Mouse (Mus musculus): Measurements from ENCODE around the gene Vapb. TPM values are rescaled to one million over a fixed set of nuclear protein-coding genes. Genes with fewer than 3 reads are reported as not detected.
"Not testable (repeated sequence)": the region's sequence is repeated elsewhere in the genome, so short reads cannot be mapped to it uniquely, and the experiment has no call there.

Gene Vapb
- total RNA-seq (2018; cell fraction: chromatin; rRNA removed), result 10 to 100 TPM in 24 of 26 experiments, 1 to 10 TPM in 2; 6.5 to 60.3 (median 26.5) TPM
- 100 to 1,000 TPM in 25 of 26 experiments, 10 to 100 TPM in 1; 98.5 to 199 (median 142) TPM for total RNA-seq (2018; cell fraction: cytosol; rRNA removed)
- total RNA-seq (2018; cell fraction: nucleus; rRNA removed), result 10 to 100 TPM; 15.2 to 69.7 (median 42.8) TPM
- polyA plus RNA-seq (2018), result 106 to 251 TPM (median 119 TPM) in 3 replicates

DNA sequence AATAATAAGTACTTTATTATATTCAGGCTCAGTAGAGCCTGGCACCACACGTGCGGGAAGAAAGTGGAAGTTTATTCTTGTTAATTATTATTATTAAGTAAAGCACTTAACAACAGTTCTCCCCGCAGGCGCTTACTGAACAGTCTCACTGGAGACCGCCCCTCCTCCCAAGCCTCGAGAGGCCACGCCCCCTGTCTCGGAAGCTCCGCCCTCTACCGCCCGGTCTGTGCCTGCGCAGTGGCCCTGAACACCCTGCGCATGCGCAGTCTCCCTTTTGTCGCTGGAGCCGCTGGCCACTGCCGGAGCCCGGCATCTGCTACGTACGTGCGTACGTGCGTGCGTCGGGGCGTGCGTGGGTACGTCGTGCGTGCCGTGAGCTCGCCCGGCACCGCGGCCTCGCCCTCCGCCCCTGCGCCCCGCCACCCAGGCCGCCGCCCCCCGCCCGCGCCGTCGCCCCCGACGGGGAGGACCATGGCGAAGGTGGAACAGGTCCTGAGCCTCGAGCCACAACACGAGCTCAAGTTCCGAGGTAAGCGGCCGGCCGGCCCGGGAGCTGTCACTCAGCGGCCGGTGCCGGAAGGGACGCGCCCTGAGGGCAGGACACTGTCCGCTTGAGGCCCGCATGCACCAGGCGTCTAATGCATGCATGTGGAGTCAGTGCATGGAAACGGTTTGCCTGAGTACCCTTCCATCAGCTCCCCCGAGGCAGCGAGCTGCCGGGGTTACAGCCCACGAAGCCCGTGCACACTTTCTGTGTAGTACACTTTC lies at the start of gene Vapb:
Vapb (plus strand) TSS at position 290 of the 768 bp plus-strand sequence.
- Histone ChIP-seq H3K36me3 (ENCODE audit: inconsistent target) (no peaks in the 10 kb centered on the region), H3K4me3 (ENCODE audit: inconsistent target) (peak within 1 kb of the TSS; percentile 87), H3K79me2 (ENCODE audit: inconsistent target) (peaks cover 48% of the 10 kb centered on the region), H3K27ac (peak within 1 kb of the TSS; percentile 76)
- WGBS (ENCODE audit: missing documents), result 1% methylated on average over 70 of the region's 70 CpGs

DNA sequence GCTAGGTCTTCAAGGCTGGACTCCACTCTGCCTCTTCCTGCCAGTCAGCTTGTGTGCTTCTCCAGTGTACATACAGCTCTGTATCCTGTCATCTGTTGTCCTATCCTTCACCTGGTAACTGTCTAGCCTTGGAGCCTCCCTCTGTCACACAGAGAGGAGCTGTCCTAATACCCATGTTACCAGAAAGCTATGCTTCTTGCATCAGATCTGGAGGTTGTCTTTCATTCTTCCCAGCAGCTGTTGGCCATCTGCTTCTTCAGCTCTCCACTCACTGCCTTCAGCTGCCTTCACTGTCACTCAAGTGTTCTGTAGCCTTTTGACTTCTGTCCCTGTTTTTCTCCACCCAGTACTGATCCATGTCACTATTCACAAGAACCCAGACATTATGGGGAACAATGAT lies 47.5 kb upstream of the Vapb start:
- peaks cover 87% of the 10 kb centered on the region for H3K79me2 ChIP-seq (ENCODE audit: inconsistent target)
- peaks cover 47% of the 10 kb centered on the region for H3K36me3 ChIP-seq (ENCODE audit: inconsistent target)
- no peak overlapping the region for H3K4me3 ChIP-seq (ENCODE audit: inconsistent target)
- no peak overlapping the region for H3K27ac ChIP-seq

GRCm38 (mm10) chr2:173691748-173692147 lies 45.6 kb upstream of the Vapb start:
- WGBS (ENCODE audit: missing documents), result 92% methylated on average over 6 of the region's 6 CpGs
- Histone ChIP-seq H3K79me2 (ENCODE audit: inconsistent target) (peaks cover 77% of the 10 kb centered on the region), H3K36me3 (ENCODE audit: inconsistent target) (peaks cover 62% of the 10 kb centered on the region), H3K4me3 (ENCODE audit: inconsistent target) (no peak overlapping the region), H3K27ac (no peak overlapping the region)

- H3K36me3 ChIP-seq (ENCODE audit: inconsistent target), result peaks cover 70% of the 10 kb centered on the region
- H3K79me2 ChIP-seq (ENCODE audit: inconsistent target), result peaks cover 67% of the 10 kb centered on the region
- no peak overlapping the region for H3K4me3 ChIP-seq (ENCODE audit: inconsistent target)
- no peak overlapping the region for H3K27ac ChIP-seq
- 80% methylated on average over 2 of the region's 2 CpGs for WGBS (ENCODE audit: missing documents)
Measured at GRCm38 (mm10) chr2:173692693-173693092, 44.6 kb upstream of the Vapb start.

- 86% methylated on average over 3 of the region's 3 CpGs for WGBS (ENCODE audit: missing documents)
- Histone ChIP-seq H3K36me3 (ENCODE audit: inconsistent target) (peaks cover 84% of the 10 kb centered on the region), H3K79me2 (ENCODE audit: inconsistent target) (peaks cover 6% of the 10 kb centered on the region), H3K4me3 (ENCODE audit: inconsistent target) (no peak overlapping the region), H3K27ac (no peak overlapping the region)
Measured at GRCm38 (mm10) chr2:173698850-173699249, 38.5 kb upstream of the Vapb start.

DNA sequence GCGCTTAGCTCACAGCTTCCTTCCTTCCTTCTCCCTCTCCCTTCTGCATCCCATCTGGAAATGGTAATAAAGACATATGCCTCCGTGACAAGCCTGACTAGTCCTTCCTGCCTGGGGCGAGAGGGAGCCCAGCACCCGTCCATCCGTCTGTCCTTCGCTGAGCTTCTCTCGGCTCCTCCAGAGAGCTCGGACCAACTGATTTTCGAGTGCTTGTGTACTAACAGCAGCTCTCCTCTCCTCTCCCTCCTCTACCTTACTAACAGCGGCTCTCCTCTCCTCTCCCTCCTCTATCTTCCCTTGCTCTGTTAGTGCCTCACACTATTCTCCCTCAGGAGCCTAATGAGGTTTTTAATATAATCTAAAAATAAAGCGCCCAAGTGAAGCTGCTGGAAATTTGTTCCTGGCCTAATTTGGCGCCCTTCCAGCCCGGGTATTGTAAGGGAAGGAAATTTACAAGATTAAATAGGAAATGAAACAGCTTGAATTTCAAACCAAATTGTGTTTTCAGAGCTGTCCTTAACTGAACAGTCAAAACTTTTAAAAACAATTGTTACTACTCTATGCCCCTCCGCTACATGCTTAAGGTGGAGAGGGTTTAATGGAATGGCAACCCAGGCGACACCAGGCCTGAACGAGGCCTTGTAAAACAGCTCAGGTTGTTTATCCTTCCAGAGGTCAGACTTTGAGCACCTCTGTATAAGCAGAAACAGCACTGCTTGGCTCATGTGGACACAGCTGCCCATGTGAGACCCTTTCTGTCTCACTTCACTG lies 35.0 kb upstream of the Vapb start:
- 57% methylated on average over 16 of the region's 16 CpGs for WGBS (ENCODE audit: missing documents)
- H3K36me3 ChIP-seq (ENCODE audit: inconsistent target), result peaks cover 77% of the 10 kb centered on the region
- no peaks in the 10 kb centered on the region for H3K79me2 ChIP-seq (ENCODE audit: inconsistent target)
- H3K4me3 ChIP-seq (ENCODE audit: inconsistent target), result no peak overlapping the region
- 0 out of 2 replicates have a peak overlapping the region, but pooled peaks have one; percentile 1 for H3K27ac ChIP-seq

DNA sequence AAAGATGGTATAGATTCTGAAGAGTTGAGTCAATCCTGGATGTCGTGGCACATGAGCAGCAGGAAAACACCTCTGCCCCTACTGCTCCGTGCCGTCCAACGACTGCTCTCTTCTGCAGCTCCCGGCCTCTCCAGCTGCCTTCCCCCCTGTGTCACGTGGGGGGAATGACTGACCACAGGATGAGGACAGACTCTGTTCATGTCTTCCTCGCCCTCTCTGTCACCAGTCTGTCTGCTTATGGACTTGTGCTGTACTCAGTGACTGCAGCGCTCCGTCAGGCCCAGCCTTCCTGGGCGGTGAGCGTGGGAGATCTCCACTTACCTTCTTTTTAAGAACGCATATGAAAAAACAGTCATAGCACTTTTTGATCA lies 34.5 kb upstream of the Vapb start:
- H3K79me2 ChIP-seq (ENCODE audit: inconsistent target), result no peaks in the 10 kb centered on the region
- 0 out of 2 replicates have a peak overlapping the region, but pooled peaks have one; percentile 1 for H3K27ac ChIP-seq
- 84% methylated on average over 12 of the region's 12 CpGs for WGBS (ENCODE audit: missing documents)
- H3K4me3 ChIP-seq (ENCODE audit: inconsistent target), result no peak overlapping the region
- H3K36me3 ChIP-seq (ENCODE audit: inconsistent target), result peaks cover 72% of the 10 kb centered on the region

DNA sequence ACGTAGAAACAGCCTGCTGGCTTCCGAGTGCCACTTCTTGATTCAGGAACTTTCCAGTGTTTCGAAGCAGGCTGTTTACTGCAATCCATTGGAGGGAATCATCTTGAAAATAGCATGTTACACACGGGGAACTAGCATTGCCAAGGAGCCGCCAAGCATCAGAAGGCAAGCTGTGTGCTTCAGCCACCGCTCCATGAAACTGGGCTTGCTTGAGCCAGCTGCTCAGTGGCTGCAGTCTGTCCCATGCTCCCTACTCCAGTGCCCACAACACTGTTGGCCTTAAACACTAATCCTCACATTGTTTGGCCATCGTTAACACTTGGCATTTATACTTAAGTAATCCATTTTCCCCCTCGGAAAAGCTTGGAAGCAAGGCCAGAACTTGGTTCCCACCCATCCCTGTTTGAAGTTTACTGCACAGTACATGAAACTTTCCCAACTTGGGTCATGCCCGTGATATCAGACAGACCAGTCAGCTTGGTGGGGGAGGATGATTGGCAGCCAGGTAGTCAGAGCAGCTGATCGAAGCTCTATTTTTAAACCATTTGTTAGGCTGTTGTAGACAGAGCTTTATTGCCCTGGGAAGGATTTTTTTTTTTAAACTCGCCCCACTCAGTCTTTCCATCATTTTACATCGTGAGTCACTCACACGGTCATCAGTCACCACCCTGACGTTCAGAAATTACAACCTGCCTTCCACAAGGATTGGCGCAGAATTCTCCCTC lies 31.3 kb upstream of the Vapb start:
- WGBS (ENCODE audit: missing documents), result 96% methylated on average over 15 of the region's 15 CpGs
- Histone ChIP-seq H3K4me3 (ENCODE audit: inconsistent target) (no peak overlapping the region), H3K36me3 (ENCODE audit: inconsistent target) (peaks cover 49% of the 10 kb centered on the region), H3K27ac (no peak overlapping the region), H3K79me2 (ENCODE audit: inconsistent target) (no peaks in the 10 kb centered on the region)

DNA sequence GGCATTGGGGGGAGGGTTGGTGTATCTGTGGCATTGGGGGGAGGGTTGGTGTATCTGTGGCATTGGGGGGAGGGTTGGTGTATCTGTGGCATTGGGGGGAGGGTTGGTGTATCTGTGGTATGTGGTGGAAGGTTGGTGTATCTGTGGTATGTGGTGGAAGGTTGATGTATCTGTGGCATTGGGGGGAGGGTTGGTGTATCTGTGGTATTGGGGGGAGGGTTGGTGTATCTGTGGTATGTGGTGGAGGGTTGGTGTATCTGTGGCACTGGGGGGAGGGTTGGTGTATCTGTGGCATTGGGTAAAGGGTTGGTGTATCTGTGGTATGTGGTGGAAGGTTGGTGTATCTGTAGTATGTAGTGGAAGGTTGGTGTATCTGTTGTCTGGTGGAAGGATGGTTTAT lies 29.7 kb upstream of the Vapb start:
- not testable (repeated sequence) for H3K4me3 ChIP-seq (ENCODE audit: inconsistent target); H3K27ac ChIP-seq; H3K79me2 ChIP-seq (ENCODE audit: inconsistent target)
- peaks cover 35% of the 10 kb centered on the region; the same call in 1 of the 2 replicates for H3K36me3 ChIP-seq (ENCODE audit: inconsistent target)

- Histone ChIP-seq H3K4me3 (ENCODE audit: inconsistent target) (no peak overlapping the region), H3K36me3 (ENCODE audit: inconsistent target) (peaks cover 13% of the 10 kb centered on the region; the same call in 1 of the 2 replicates), H3K79me2 (ENCODE audit: inconsistent target) (no peaks in the 10 kb centered on the region), H3K27ac (no peak overlapping the region)
- 88% methylated on average over 6 of the region's 6 CpGs for WGBS (ENCODE audit: missing documents)
Measured at GRCm38 (mm10) chr2:173710193-173710592, 27.1 kb upstream of the Vapb start.

DNA sequence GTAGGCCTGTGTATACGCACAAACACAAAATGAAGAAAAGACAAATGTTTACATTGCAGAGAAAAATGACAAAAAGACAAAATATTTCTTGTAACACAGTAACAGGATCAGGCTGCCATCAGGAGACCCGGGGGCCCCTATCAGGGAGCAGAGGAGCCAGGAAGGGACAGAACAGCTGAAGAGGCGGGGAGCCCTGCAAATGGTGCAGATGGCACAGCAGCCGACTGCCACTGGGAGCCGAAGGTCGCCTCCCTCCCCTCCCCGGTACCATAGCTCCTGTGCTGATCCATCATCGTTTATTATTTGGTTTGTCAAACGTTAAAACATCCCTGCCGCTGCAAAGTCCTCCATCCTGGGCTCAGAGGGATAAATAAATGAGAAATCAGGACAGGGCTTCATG lies 24.7 kb upstream of the Vapb start:
- Histone ChIP-seq H3K36me3 (ENCODE audit: inconsistent target) (no peaks in the 10 kb centered on the region; the same call in 1 of the 2 replicates), H3K27ac (no peak overlapping the region), H3K4me3 (ENCODE audit: inconsistent target) (no peak overlapping the region), H3K79me2 (ENCODE audit: inconsistent target) (no peaks in the 10 kb centered on the region)
- WGBS (ENCODE audit: missing documents), result 85% methylated on average over 7 of the region's 10 CpGs

GRCm38 (mm10) chr2:173713241-173713640 lies 24.1 kb upstream of the Vapb start:
- Histone ChIP-seq H3K36me3 (ENCODE audit: inconsistent target) (no peaks in the 10 kb centered on the region; the same call in 1 of the 2 replicates), H3K79me2 (ENCODE audit: inconsistent target) (no peaks in the 10 kb centered on the region), H3K27ac (no peak overlapping the region), H3K4me3 (ENCODE audit: inconsistent target) (no peak overlapping the region)
- 95% methylated on average over 4 of the region's 4 CpGs for WGBS (ENCODE audit: missing documents)

DNA sequence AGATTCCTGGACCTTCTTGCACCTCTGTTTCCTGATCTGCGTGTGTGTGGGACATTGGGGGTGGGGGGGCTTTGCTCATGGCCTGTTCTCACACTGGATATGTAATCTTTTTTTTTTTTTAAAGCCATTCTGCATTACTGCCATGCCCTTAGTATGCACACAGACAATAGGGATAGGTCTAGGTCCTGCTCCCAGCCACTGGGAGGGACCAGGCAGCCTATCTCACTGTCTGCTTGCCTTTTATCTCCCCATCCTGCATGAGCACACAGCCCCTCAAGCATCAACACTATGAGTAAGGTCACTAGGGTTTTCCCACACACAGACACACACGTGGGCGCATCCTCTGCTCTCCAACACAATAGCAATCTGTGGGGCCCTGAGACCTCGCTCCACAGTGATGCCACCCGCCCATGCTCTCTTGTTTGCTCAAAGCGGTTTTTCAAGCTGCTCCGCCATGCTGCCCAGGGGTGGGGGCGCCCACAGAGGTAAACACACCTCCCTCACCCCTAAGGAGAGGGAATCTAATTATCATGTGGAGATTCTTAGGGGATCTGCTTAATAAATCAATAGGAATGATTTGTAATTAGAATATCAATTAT lies 22.6 kb upstream of the Vapb start:
- 90% methylated on average over 8 of the region's 8 CpGs for WGBS (ENCODE audit: missing documents)
- Histone ChIP-seq H3K4me3 (ENCODE audit: inconsistent target) (no peak overlapping the region), H3K27ac (no peak overlapping the region)

DNA sequence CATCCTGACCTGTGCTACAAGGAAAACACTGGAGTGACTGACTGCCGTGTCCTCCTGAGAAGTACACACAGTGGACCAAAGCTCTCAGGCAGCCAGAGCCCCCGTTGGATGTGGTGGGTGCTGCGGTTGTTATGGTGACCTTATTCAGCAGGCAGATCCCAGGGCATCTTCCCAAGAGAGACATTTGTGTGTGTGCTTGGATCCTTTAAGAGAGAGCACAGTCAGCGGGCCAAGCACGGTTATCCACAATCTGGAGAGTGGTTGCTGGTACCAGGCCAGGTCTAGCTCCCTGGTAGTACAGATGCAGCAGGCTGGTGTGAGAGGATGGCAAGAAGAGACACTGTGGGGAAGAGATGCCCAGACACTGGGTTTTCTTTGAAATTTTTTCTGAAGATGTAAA lies 20.3 kb upstream of the Vapb start:
- 88% methylated on average over 4 of the region's 5 CpGs for WGBS (ENCODE audit: missing documents)
- no peaks in the 10 kb centered on the region for H3K36me3 ChIP-seq (ENCODE audit: inconsistent target)
- no peaks in the 10 kb centered on the region for H3K79me2 ChIP-seq (ENCODE audit: inconsistent target)
- no peak overlapping the region for H3K4me3 ChIP-seq (ENCODE audit: inconsistent target)
- no peak overlapping the region for H3K27ac ChIP-seq

More for the DNA sequence above, 22.6 kb upstream of the Vapb start:
- Histone ChIP-seq H3K79me2 (ENCODE audit: inconsistent target) (no peaks in the 10 kb centered on the region), H3K36me3 (ENCODE audit: inconsistent target) (no peaks in the 10 kb centered on the region)

Data from macrophage (primary cell).